Mouse (Mus musculus): ENCODE data around the gene Hrasls.

GRCm38 (mm10) chr16:29198461-29198860 lies 11.0 kb upstream of the Hrasls start:
- TF ChIP-seq CTCF (IDR thresholded peaks at IDR 0.05; ENCODE audit: control insufficient read depth, insufficient read depth, insufficient replicate concordance, low read depth, low read length) (no peak), POLR2A (IDR thresholded peaks at IDR 0.05; ENCODE audit: control insufficient read depth, low read depth, low read length) (no peak)
